In the genomic region with DNA sequence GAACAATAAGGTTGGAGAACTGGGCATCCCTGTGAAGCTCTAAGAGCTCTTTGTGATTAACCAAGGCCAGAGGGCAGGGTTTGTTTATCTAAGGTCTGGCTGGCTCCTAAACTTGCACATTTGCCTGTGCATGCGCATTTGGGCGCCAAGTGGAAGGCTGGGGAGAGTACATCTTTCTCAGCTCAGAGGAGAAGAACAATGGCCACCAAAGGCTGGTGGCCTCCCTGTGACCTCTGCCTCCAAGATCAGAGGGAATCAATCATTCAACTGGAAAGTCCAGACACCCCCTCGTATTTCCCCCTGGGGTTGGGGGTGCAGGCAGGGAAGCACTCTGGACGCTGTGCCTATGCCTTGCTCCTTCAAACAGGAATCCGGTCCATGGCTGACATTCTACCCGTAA, we compare ENCODE assay signal across 37 mouse cellular contexts. TPM values are rescaled to one million over a fixed set of nuclear protein-coding genes. Genes with fewer than 3 reads are reported as not detected.
A peak's percentile ranks its signal among the peaks of the same experiment; 100 is the strongest.
DNase-seq lines count a peak whose midpoint lies in the region; TF ChIP-seq lines count a peak whose summit lies in the region.
"Had no signal": no experiment of that assay in that cellular context is flagged by ENCODE, and none has a peak within 500 bp of the region (broad histone marks: within the 10 kb centered on the region; RNA-seq: fewer than 3 reads in every experiment).

No protein-coding gene starts in this region.

- H3K9ac ChIP-seq in liver, adult 2 months (ENCODE audit: low read depth, low read length) = no peak overlapping the region
- H3K9ac ChIP-seq: embryonic facial prominence, embryonic 13.5 days; forebrain, embryonic 15.5 days; heart, embryonic 12.5 days; hindbrain, embryonic 15.5 days; liver, postnatal 0 days; midbrain, embryonic 12.5 days; neural tube, embryonic 12.5 days; stomach, embryonic 15.5 days had no signal

- no peaks in the 10 kb centered on the region for H3K4me1 ChIP-seq in liver, adult 2 months (ENCODE audit: control insufficient read depth, insufficient read depth, low read length)
- peaks cover 16% of the 10 kb centered on the region for H3K4me1 ChIP-seq in heart, embryonic 10.5 days

- no peaks in the 10 kb centered on the region for H3K9me3 ChIP-seq in heart, embryonic 10.5 days
- H3K9me3 ChIP-seq: embryonic facial prominence, embryonic 13.5 days; forebrain, embryonic 15.5 days; heart, embryonic 12.5 days; hindbrain, embryonic 15.5 days; limb, embryonic 10.5 days; midbrain, embryonic 12.5 days; neural tube, embryonic 12.5 days; stomach, embryonic 15.5 days had no signal

- H3K79me2 ChIP-seq in liver, adult 2 months (ENCODE audit: control insufficient read depth, insufficient read depth, low read length) = no peaks in the 10 kb centered on the region

- H3K4me3 ChIP-seq in liver, adult 2 months (ENCODE audit: insufficient read depth, low read depth, low read length) = no peak overlapping the region
- H3K4me3 ChIP-seq in heart, embryonic 10.5 days = no peak overlapping the region
- H3K4me3 ChIP-seq: embryonic facial prominence, embryonic 13.5 days; forebrain, embryonic 15.5 days; heart, embryonic 12.5 days; hindbrain, embryonic 15.5 days; limb, embryonic 10.5 days; midbrain, embryonic 12.5 days; neural tube, embryonic 12.5 days; stomach, embryonic 15.5 days had no signal

- 17% methylated on average over 6 of the region's 6 CpGs for WGBS in liver, adult 2 months
- 46% methylated on average over 6 of the region's 6 CpGs for WGBS in heart, embryonic 10.5 days

- H3K27ac ChIP-seq in liver, adult 2 months (replicated peaks; ENCODE audit: insufficient read depth, low read depth, low read length) = no peak overlapping the region
- H3K27ac ChIP-seq in heart, embryonic 10.5 days = no peak overlapping the region
- H3K27ac ChIP-seq: embryonic facial prominence, embryonic 13.5 days; forebrain, embryonic 15.5 days; hindbrain, embryonic 15.5 days; kidney, postnatal 0 days; limb, embryonic 10.5 days; macrophage; midbrain, embryonic 12.5 days; neural tube, embryonic 12.5 days; stomach, embryonic 15.5 days had no signal

- no peaks in the 10 kb centered on the region for H3K36me3 ChIP-seq in liver, adult 2 months (ENCODE audit: control insufficient read depth, insufficient read depth, low read length)
- H3K36me3 ChIP-seq in heart, embryonic 10.5 days = no peaks in the 10 kb centered on the region
- H3K36me3 ChIP-seq: embryonic facial prominence, embryonic 13.5 days; forebrain, embryonic 15.5 days; heart, embryonic 12.5 days; hindbrain, embryonic 15.5 days; limb, embryonic 10.5 days; midbrain, embryonic 12.5 days; neural tube, embryonic 12.5 days; stomach, embryonic 15.5 days had no signal

- TF ChIP-seq CTCF in liver, adult 2 months (IDR thresholded peaks at IDR 0.05; ENCODE audit: low read depth, low read length) = no peak

- H3K27me3 ChIP-seq in liver, adult 2 months (ENCODE audit: control insufficient read depth, insufficient read depth, low read length) = peaks cover 5% of the 10 kb centered on the region
- peaks cover 52% of the 10 kb centered on the region for H3K27me3 ChIP-seq in heart, embryonic 10.5 days (ENCODE audit: insufficient read depth, poor library complexity, severe bottlenecking)
- H3K27me3 ChIP-seq: forebrain, embryonic 15.5 days; hindbrain, embryonic 15.5 days; neural tube, embryonic 12.5 days had no signal

- TF ChIP-seq POLR2A in liver, adult 2 months (IDR thresholded peaks at IDR 0.05; ENCODE audit: extremely low read depth, insufficient read depth, low read length) = no peak

- peak; percentile 7 for DNase-seq in liver, adult 2 months (ENCODE audit: extremely low read depth, low read depth, low spot score)
- DNase-seq in liver = no peak
- peak; percentile 81 for DNase-seq in Muller cell, postnatal 12 days (ENCODE audit: inconsistent ontology term)
- peak; percentile 72 for DNase-seq in embryo, embryonic 10.5 days (ENCODE audit: low spot score)
- peak; percentile 83 for DNase-seq in retina, postnatal 1 day
- no peak for DNase-seq in heart, embryonic 10.5 days (ENCODE audit: low spot score)
- no peak for DNase-seq in cerebellum, adult 11-12 months
- DNase-seq: adrenal gland, postnatal 10 days; cerebellum, adult 2 months; cerebellum, postnatal 36 days; gastrocnemius, postnatal 10 days; heart, postnatal 10 days; kidney, adult 2 months; liver, postnatal 0 days; right cerebral cortex, adult 18-20 months; thymus, adult 18-20 months; thymus, postnatal 4 days had no signal

RNA-seq across cellular contexts. Expression of a gene that starts 0.9 kb away (rescaled TPM):
- total RNA-seq in liver, adult 2 months (2014; rRNA removed) = not detected in 2 replicates
- polyA plus RNA-seq in liver, adult 2 months (2012; rRNA removed) = not detected in 2 replicates
- not detected in 2 replicates for polyA plus RNA-seq in heart, embryonic 10.5 days (2016; fragmentation: Nextera tagmentation; extraction: Ambion mirVana)
- total RNA-seq: adrenal gland, postnatal 10 days; gastrocnemius, postnatal 10 days; granulocyte monocyte progenitor cell, adult 5-6 weeks; heart, postnatal 10 days; layer of hippocampus, postnatal 10 days; left cerebral cortex, adult 8-10 months; monocyte, adult 5-6 weeks had no signal
- polyA plus RNA-seq: C2C12; cerebellum, adult 2 months; embryonic facial prominence, embryonic 13.5 days; forebrain, embryonic 15.5 days; heart, embryonic 12.5 days; hindbrain, embryonic 15.5 days; intestine, embryonic 14.5 days; kidney, postnatal 0 days; large intestine, adult 2 months; limb, embryonic 10.5 days; liver, embryonic 11.5 days; liver, postnatal 0 days; lung, postnatal 0 days; macrophage; midbrain, embryonic 12.5 days; neural tube, embryonic 12.5 days; Patski; stomach, embryonic 15.5 days had no signal

RNA-seq across cellular contexts. Expression of a gene that starts 3.4 kb away (rescaled TPM):
- 0.07 TPM in 1 of 2 replicates, not detected in the other for total RNA-seq in liver, adult 2 months (2014; rRNA removed)
- not detected in 2 replicates for polyA plus RNA-seq in liver, adult 2 months (2012; rRNA removed)
- 12.9 and 16.8 TPM in 2 replicates for polyA plus RNA-seq in heart, embryonic 10.5 days (2016; fragmentation: Nextera tagmentation; extraction: Ambion mirVana)
- total RNA-seq: granulocyte monocyte progenitor cell, adult 5-6 weeks; monocyte, adult 5-6 weeks had no signal
- polyA plus RNA-seq: C2C12, macrophage had no signal

RNA-seq across cellular contexts. Expression of a gene that starts 41.9 kb away (rescaled TPM):
- total RNA-seq in liver, adult 2 months (2014; rRNA removed) = 4.3 and 7.0 TPM in 2 replicates
- polyA plus RNA-seq in liver, adult 2 months (2012; rRNA removed) = 2.0 and 4.3 TPM in 2 replicates
- 1.8 and 3.1 TPM in 2 replicates for polyA plus RNA-seq in heart, embryonic 10.5 days (2016; fragmentation: Nextera tagmentation; extraction: Ambion mirVana)
- total RNA-seq: granulocyte monocyte progenitor cell, adult 5-6 weeks had no signal
- polyA plus RNA-seq: limb, embryonic 10.5 days had no signal

Comparison
In these comparisons a context has a peak if more than half of its experiments do, and no peak if none do; other contexts are left out.
1. DNase-seq: peak in liver, adult 2 months (single experiment), Muller cell, postnatal 12 days (single experiment), embryo, embryonic 10.5 days (single experiment) and retina, postnatal 1 day (single experiment); none in liver (single experiment), heart, embryonic 10.5 days (single experiment) and cerebellum, adult 11-12 months (single experiment).
2. RNA of a gene that starts 3.4 kb away (polyA plus RNA-seq): 12.9 to 16.8 TPM in heart, embryonic 10.5 days; not detected in liver, adult 2 months; every median in the first group is over 10 times any median in the second.